Mouse (Mus musculus) ES-E14 (cell line): Measurements from ENCODE around the gene Ucp3.

Source experiments
- ZC3H11A ChIP-seq: IDR thresholded peaks from 2 replicates; pipeline ENCODE4 v1.6.1; 2012; ENCODE audit warnings: low read depth, mild to moderate bottlenecking, inconsistent platforms, low read length, borderline replicate concordance
- ZNF384 ChIP-seq: IDR thresholded peaks from 2 replicates; pipeline ENCODE4 v1.6.1; 2012; ENCODE audit warnings: low read depth, low read length, inconsistent platforms

GRCm38 (mm10) chr7:100533503-100533902 is 60.7 kb downstream of the Ucp3 start:
- TF ChIP-seq ZNF384 (peak; percentile 81), ZC3H11A (no peak)
